Mouse (Mus musculus): Measurements from ENCODE around the gene Olfr1472.
"Not testable (repeated sequence)": the region's sequence is repeated elsewhere in the genome, so short reads cannot be mapped to it uniquely, and the experiment has no call there.

The Olfr1472 gene

DNA sequence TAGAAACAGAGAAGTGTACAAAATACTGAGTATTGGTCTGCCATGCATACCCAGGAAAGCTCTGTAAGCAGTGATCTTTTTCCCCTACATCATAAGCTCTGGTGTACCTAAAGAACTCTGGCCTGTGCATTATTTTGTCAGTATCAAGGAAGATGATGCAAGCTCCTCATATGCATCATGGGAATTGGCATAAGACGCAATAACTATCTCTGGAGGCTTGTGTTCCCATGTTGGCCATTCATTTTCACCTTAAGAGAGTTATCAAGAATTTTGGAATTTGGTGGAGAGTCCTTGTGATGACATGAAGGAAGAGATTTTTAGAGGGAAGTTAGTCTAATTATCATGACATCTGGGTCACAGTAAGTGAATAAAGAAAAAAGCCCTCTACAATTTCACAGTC, at the start of gene Olfr1472:
Gene Olfr1472 (minus strand): TSS at position 101 of the 400 bp plus-strand sequence.
- no peak for DNase-seq (ENCODE audit: low spot score)

DNA sequence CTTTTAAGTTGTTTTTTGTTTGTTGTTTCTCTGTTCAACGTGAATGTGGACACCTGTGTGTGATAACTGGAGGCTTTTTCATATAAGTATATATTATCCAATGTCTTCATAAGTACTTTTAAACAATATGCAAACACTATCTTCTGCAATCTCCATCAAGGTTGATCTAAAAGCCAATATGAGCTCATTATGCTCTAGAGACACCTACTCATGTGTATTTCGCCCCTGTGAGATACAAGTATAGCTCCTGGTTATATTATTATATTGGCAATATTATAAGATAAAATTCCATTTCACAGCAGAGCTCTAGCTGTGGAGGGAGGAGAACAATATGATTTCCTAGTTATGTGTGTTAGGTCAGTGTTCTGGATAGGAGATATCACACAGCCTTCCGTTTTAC, 44.4 kb upstream of the Olfr1472 start, which contains the start of gene Olfr1477:
Gene Olfr1477 (plus strand): TSS at position 301 of the 400 bp plus-strand sequence.
- no peak for DNase-seq (ENCODE audit: low spot score)

DNA sequence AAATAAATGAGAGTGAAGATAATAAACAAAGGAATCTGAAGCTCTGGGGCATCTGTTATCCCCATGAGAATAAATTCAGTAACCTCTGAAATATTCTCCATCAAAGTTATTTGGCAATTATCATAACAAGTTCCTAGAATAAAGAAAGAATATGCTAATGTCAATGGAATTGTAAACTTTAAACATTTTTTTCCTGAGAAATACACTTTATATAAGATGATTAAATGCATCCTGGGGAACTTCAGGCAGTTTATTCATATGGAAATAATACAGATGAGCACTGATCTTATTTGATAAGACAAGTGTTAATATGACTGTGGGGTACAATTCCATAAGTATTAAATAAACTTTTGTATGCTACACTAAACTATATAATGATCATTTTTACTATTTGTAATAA, 24.2 kb upstream of the Olfr1472 start, which contains the start of gene Olfr1475:
Gene Olfr1475 (minus strand): TSS at position 101 of the 400 bp plus-strand sequence.
- DNase-seq (ENCODE audit: low spot score) = no peak

DNA sequence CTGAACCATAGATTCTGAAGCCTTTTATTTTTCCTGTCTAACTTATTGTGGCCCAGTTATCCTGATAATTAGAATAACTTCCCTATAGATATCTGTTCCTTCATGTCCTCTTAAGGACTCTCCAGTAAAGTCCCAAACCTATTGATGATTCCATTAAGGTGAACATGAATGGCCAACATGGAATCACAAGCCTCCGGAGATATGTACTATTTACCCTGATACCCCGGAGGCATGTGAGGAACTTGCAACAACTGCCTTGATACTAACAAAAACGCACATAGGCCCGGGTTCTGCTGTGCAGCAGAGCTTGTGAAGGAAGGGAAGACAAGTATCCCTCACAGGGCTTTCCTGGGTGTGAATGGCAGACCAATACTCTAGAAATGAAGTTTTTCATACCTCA, 13.4 kb upstream of the Olfr1472 start, which contains the start of gene Olfr1474:
Gene Olfr1474 (plus strand): TSS at position 301 of the 400 bp plus-strand sequence.
- DNase-seq (ENCODE audit: low spot score) = not testable (repeated sequence)

DNA sequence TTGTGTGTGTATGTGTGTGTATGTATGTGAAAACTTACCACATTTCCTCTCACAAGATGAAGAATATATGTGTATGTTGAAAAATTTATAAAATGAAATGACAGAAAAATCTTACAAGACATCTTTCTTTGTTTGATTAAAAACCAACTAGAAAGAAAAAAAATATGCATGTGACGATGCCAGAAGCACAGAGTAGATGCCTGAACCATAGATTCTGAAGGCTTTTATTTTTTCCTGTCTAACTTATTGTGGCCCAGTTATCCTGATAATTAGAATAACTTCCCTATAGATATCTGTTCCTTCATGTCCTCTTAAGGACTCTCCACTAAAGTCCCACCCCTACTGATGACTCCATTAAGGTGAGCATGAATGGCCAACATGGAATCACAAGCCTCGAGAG, 12.8 kb downstream of the Olfr1472 start, which contains the start of gene Olfr1471:
Gene Olfr1471 (plus strand): TSS at position 301 of the 400 bp plus-strand sequence.
- DNase-seq (ENCODE audit: low spot score) = not testable (repeated sequence)

DNA sequence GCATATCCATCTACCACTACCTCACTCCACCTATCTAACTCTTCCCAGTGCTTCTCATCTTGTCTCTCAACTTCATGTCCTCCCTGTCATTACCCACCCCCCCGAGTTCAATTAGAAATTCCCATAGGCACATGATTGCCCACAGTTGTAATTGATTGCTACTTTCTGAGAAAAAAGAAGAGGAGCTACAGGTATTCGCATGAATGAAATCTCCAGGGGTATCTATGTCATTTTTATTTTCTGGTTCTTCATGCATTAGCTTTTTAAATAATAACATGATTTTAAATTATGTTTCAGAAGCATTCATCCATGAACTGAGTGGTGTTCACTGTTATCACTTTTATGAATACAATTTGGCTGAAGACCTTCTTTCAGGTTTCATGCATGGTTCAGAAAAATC, 48.3 kb downstream of the Olfr1472 start, which contains the start of gene Olfr1469:
Gene Olfr1469 (plus strand): TSS at position 301 of the 400 bp plus-strand sequence.
- DNase-seq (ENCODE audit: low spot score) = no peak
